Mouse (Mus musculus): Measurements from ENCODE around the gene Zfp61. TPM values are rescaled to one million over a fixed set of nuclear protein-coding genes. Genes with fewer than 3 reads are reported as not detected.

Gene Zfp61
- polyA plus RNA-seq, 1 experiment from 2014 or later, result 48.6 TPM

Small RNA genes within 50 kb of the gene (microRNA-seq; reads per million reads assigned to microRNA genes)
- not detected for gene Gm27592

Other genes with a start within 250 kb of the Zfp61 start
- gene Vmn1r183, start 248.0 kb downstream of the Zfp61 start, polyA plus RNA-seq (2015; fragmentation: Nextera tagmentation; extraction: Ambion mirVana), result 0.01 TPM in 1 of 2 replicates, not detected in the other
- gene Zfp180, start 219.3 kb downstream of the Zfp61 start, polyA plus RNA-seq (2015; fragmentation: Nextera tagmentation; extraction: Ambion mirVana), result 40.1 and 44.1 TPM in 2 replicates
- 11.3 TPM in 2 replicates for gene Zfp112, start 188.9 kb downstream of the Zfp61 start, polyA plus RNA-seq (2015; fragmentation: Nextera tagmentation; extraction: Ambion mirVana)
- 26.1 and 26.3 TPM in 2 replicates for gene Zfp235, start 167.1 kb downstream of the Zfp61 start, polyA plus RNA-seq (2015; fragmentation: Nextera tagmentation; extraction: Ambion mirVana)
- 5.6 and 5.7 TPM in 2 replicates for gene Zfp114, start 126.2 kb downstream of the Zfp61 start, polyA plus RNA-seq (2015; fragmentation: Nextera tagmentation; extraction: Ambion mirVana)
- gene Zfp111, start 89.8 kb downstream of the Zfp61 start, polyA plus RNA-seq (2015; fragmentation: Nextera tagmentation; extraction: Ambion mirVana), result 5.4 and 6.9 TPM in 2 replicates
- 5.2 and 5.9 TPM in 2 replicates for gene Zfp109, start 63.7 kb downstream of the Zfp61 start, polyA plus RNA-seq (2015; fragmentation: Nextera tagmentation; extraction: Ambion mirVana)
- gene Zfp108, start 46.4 kb downstream of the Zfp61 start, polyA plus RNA-seq (2015; fragmentation: Nextera tagmentation; extraction: Ambion mirVana), result 7.0 and 7.9 TPM in 2 replicates
- 8.3 and 9.6 TPM in 2 replicates for gene Zfp93, start 30.8 kb downstream of the Zfp61 start, polyA plus RNA-seq (2015; fragmentation: Nextera tagmentation; extraction: Ambion mirVana)
- 23.6 and 24.5 TPM in 2 replicates for gene Zfp94, start 15.4 kb upstream of the Zfp61 start, polyA plus RNA-seq (2015; fragmentation: Nextera tagmentation; extraction: Ambion mirVana)
- 0.48 TPM in 1 of 2 replicates, not detected in the other for gene Tescl, start 32.7 kb upstream of the Zfp61 start, polyA plus RNA-seq (2015; fragmentation: Nextera tagmentation; extraction: Ambion mirVana)
- not detected in 2 replicates for gene Lypd5, start 48.0 kb upstream of the Zfp61 start, polyA plus RNA-seq (2015; fragmentation: Nextera tagmentation; extraction: Ambion mirVana)
- 0.92 and 1.1 TPM in 2 replicates for gene Kcnn4, start 69.0 kb upstream of the Zfp61 start, polyA plus RNA-seq (2015; fragmentation: Nextera tagmentation; extraction: Ambion mirVana)
- 38.4 and 40.3 TPM in 2 replicates for gene Smg9, start 98.4 kb upstream of the Zfp61 start, polyA plus RNA-seq (2015; fragmentation: Nextera tagmentation; extraction: Ambion mirVana)
- gene Irgc1, start 151.1 kb upstream of the Zfp61 start, polyA plus RNA-seq (2015; fragmentation: Nextera tagmentation; extraction: Ambion mirVana), result not detected in 2 replicates
- 1.6 and 1.9 TPM in 2 replicates for gene Plaur, start 161.3 kb upstream of the Zfp61 start, polyA plus RNA-seq (2015; fragmentation: Nextera tagmentation; extraction: Ambion mirVana)
- 79.2 and 81.1 TPM in 2 replicates for gene Cadm4, start 180.8 kb upstream of the Zfp61 start, polyA plus RNA-seq (2015; fragmentation: Nextera tagmentation; extraction: Ambion mirVana)
- gene Zfp428, start 205.8 kb upstream of the Zfp61 start, polyA plus RNA-seq (2015; fragmentation: Nextera tagmentation; extraction: Ambion mirVana), result 336 and 344 TPM in 2 replicates
- gene AC161166.1, start 211.2 kb upstream of the Zfp61 start, polyA plus RNA-seq (2015; fragmentation: Nextera tagmentation; extraction: Ambion mirVana), result 2.1 and 2.2 TPM in 2 replicates
- gene Irgq, start 229.5 kb upstream of the Zfp61 start, polyA plus RNA-seq (2015; fragmentation: Nextera tagmentation; extraction: Ambion mirVana), result 31.8 and 33.2 TPM in 2 replicates
- not detected in 2 replicates for gene Pinlyp, start 244.9 kb upstream of the Zfp61 start, polyA plus RNA-seq (2015; fragmentation: Nextera tagmentation; extraction: Ambion mirVana)
- 67.1 and 76.5 TPM in 2 replicates for gene Xrcc1, start 245.1 kb upstream of the Zfp61 start, polyA plus RNA-seq (2015; fragmentation: Nextera tagmentation; extraction: Ambion mirVana)